Mouse (Mus musculus) midbrain, embryonic 12.5 days (tissue): Measurements from ENCODE around the gene Gpx1. TPM values are rescaled to one million over a fixed set of nuclear protein-coding genes. Genes with fewer than 3 reads are reported as not detected.

Source experiments
- ATAC-seq: fragments of 200-750 bp; cut with Nextera tagmentation; 2 replicates; pipeline ENCODE4 v1.8.0; 2017; ENCODE audit warnings: low read depth, moderate TSS enrichment, moderate library complexity; ENCODE audit not compliant: low FRiP score
- H3K27ac ChIP-seq: fragments of 300-500 bp; sonication (generic); replicated peaks from 2 replicates; pipeline ENCODE4 v1.5.1; 2016; ENCODE audit warnings: mild to moderate bottlenecking
- H3K27me3 ChIP-seq: fragments of 300-500 bp; sonication (generic); 2 replicates; pipeline ENCODE4 v1.6.1; 2016; ENCODE audit warnings: mild to moderate bottlenecking
- H3K36me3 ChIP-seq: fragments of 300-500 bp; sonication (generic); 2 replicates; pipeline ENCODE4 v1.6.1; 2016
- H3K4me1 ChIP-seq: fragments of 300-500 bp; sonication (generic); 2 replicates; pipeline ENCODE4 v1.6.1; 2016
- H3K4me2 ChIP-seq: fragments of 300-500 bp; sonication (generic); replicated peaks from 2 replicates; pipeline ENCODE4 v1.6.1; 2016; ENCODE audit warnings: mild to moderate bottlenecking, moderate library complexity
- H3K4me3 ChIP-seq: fragments of 300-500 bp; sonication (generic); 2 replicates; pipeline ENCODE4 v1.5.1; 2016; ENCODE audit warnings: mild to moderate bottlenecking
- H3K9ac ChIP-seq: fragments of 300-500 bp; sonication (generic); replicated peaks from 2 replicates; pipeline ENCODE4 v1.6.1; 2016; ENCODE audit warnings: mild to moderate bottlenecking, moderate library complexity
- H3K9me3 ChIP-seq: fragments of 300-500 bp; sonication (generic); 2 replicates; pipeline ENCODE4 v1.6.1; 2016; ENCODE audit warnings: mild to moderate bottlenecking
- WGBS: fragments of 180-500 bp; shearing (Covaris S2); methylation state at CpG from one replicate; pipeline ENCODE4 v1.1.7; 2016; 5-methylcytosine and 5-hydroxymethylcytosine counted together
- polyA plus RNA-seq: library from polyadenylated mRNA; unstranded; fragments of >200 nt; fragmentation: Nextera tagmentation; extraction: Ambion mirVana; gene quantifications from 2 replicates; pipeline ENCODE4 v1.2.1, GENCODE M21; 2016

The Gpx1 gene
- polyA plus RNA-seq, 1 experiment from 2014 or later, result 692 TPM

DNA sequence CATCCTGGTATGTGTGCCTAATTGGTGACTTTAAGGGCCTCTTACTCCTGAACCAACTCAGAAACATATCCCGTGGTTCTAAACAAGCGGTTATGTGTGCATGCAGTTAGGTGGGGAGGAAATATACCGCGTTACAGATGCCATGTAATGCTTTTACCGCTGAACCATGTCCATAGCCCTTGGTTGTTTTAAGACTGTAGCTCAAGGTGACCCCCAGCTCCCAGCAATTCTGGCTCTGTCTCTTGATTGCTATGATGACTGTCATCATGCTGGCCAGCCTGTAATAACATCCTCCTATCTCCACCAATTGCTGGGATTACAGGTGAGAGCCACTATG lies 2.4 kb downstream of the Gpx1 start:
- no peak for ATAC-seq
- 88% methylated on average over 5 of the region's 5 CpGs for WGBS
- H3K9ac ChIP-seq, result no peak overlapping the region
- H3K36me3 ChIP-seq, result peaks cover 6% of the 10 kb centered on the region
- H3K27ac ChIP-seq, result no peak overlapping the region; the same call in 1 of the 2 replicates
- H3K4me2 ChIP-seq, result no peak overlapping the region
- peaks cover 19% of the 10 kb centered on the region for H3K4me1 ChIP-seq
- H3K27me3 ChIP-seq, result no peaks in the 10 kb centered on the region
- H3K9me3 ChIP-seq, result no peaks in the 10 kb centered on the region
- no peak overlapping the region for H3K4me3 ChIP-seq

DNA sequence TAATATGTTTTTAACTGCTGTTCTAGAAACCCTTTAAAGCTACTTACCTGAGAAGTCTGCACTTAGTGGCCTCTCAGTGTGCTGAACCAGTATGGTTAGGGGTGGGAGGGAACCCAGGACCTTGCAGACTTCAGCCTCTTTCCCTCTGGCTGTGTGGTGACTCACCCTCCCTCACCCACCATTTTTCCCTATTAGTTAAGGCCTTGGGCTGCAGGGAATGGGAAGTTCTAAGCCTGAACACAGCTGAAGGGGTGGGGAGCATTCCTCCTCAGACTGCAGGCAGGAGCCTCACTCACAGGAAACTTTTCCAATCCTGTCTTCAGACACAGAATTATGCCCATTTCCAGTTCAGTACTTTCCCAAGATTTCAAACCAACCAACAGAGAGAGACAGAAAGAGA lies 3.1 kb downstream of the Gpx1 start:
- H3K9me3 ChIP-seq, result no peaks in the 10 kb centered on the region
- H3K27me3 ChIP-seq, result no peaks in the 10 kb centered on the region
- H3K27ac ChIP-seq, result peak overlapping the region; percentile 10; the same call in 1 of the 2 replicates
- no peak overlapping the region for H3K4me2 ChIP-seq
- H3K4me3 ChIP-seq, result no peak overlapping the region
- 0 out of 2 replicates have a peak, but pooled peaks cover 4% of the 10 kb centered on the region for H3K36me3 ChIP-seq
- H3K4me1 ChIP-seq, result peaks cover 22% of the 10 kb centered on the region
- no peak for ATAC-seq
- H3K9ac ChIP-seq, result no peak overlapping the region

DNA sequence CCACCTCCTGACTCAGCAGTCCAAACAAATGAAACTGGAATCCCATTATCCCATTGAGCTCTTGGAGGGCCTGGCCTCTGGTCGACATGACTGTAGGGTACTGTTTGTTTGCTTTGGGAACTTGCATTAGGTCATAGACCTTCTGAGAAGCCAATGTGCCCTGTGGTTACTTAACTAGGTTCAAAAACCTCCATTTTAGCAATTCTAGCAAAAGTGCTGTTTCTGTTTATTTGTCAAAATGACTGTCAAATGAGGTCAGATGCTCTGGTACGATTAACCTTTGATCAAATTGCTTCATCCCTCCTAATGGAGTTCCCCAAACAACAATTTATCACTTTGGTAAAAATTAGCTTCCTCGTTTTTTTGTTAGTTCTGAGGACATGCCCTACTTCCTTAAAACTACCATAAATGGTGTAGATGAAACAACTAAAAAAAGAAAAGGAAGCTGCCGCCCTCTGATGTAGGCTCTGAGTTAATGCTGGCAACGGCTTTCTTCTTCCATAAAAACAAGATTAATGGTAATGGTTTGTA lies 3.7 kb downstream of the Gpx1 start:
- Histone ChIP-seq H3K36me3 (0 out of 2 replicates have a peak, but pooled peaks cover 4% of the 10 kb centered on the region), H3K4me1 (peaks cover 24% of the 10 kb centered on the region), H3K27ac (peak overlapping the region; percentile 10; the same call in 1 of the 2 replicates), H3K27me3 (no peaks in the 10 kb centered on the region), H3K4me2 (no peak overlapping the region), H3K9me3 (no peaks in the 10 kb centered on the region), H3K4me3 (no peak overlapping the region), H3K9ac (no peak overlapping the region)
- no peak for ATAC-seq
- 64% methylated on average over 5 of the region's 5 CpGs for WGBS

DNA sequence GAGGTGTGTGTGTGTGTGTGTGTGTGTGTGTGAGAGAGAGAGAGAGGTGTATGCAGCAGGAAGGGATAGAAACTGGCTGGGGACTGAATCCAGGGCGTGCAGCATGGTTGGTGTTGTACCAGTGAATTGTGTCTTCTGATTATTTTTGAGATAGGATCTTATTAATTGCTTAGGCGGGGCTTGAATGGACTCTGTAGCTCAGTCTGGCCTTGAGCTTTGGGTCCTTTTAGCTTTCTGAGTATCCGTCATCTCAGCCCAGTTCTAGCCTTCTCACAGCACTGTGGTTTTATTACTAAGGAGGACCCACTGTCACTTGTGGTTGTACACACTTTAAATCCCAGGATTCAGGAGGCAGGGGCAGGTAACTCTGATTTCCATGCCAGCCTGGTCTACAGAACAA lies 4.6 kb downstream of the Gpx1 start:
- Histone ChIP-seq H3K9ac (no peak overlapping the region), H3K36me3 (no peaks in the 10 kb centered on the region), H3K27me3 (no peaks in the 10 kb centered on the region), H3K4me2 (no peak overlapping the region), H3K4me3 (no peak overlapping the region), H3K9me3 (no peaks in the 10 kb centered on the region), H3K27ac (no peak overlapping the region), H3K4me1 (peaks cover 24% of the 10 kb centered on the region)
- no peak for ATAC-seq
- WGBS, result 86% methylated on average over 3 of the region's 3 CpGs

DNA sequence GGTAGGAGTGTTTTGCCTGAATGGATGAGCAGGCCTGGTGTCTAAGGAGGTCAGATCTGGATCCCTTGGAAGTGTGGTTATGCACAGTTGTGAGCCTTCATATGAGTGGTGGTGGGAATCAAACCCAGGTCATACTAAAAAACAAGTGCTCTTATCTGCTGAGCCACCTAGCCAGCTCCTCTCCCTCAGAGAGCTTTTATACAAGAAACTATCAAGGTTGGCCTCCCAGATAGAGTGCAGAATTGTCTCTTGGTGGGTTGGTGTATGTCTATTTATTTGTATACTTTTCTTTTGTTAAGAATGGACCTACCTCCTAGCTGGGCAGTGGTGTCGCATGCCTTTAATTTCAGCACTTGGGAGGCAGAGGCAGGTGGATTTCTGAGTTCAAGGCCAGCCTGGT lies 5.1 kb downstream of the Gpx1 start:
- H3K9ac ChIP-seq, result no peak overlapping the region
- no peaks in the 10 kb centered on the region for H3K27me3 ChIP-seq
- WGBS, result 94% methylated on average over 1 of the region's 1 CpGs
- H3K4me2 ChIP-seq, result no peak overlapping the region
- H3K27ac ChIP-seq, result no peak overlapping the region
- H3K9me3 ChIP-seq, result no peaks in the 10 kb centered on the region
- H3K4me3 ChIP-seq, result no peak overlapping the region
- H3K4me1 ChIP-seq, result peaks cover 24% of the 10 kb centered on the region
- no peaks in the 10 kb centered on the region for H3K36me3 ChIP-seq
- ATAC-seq, result no peak

DNA sequence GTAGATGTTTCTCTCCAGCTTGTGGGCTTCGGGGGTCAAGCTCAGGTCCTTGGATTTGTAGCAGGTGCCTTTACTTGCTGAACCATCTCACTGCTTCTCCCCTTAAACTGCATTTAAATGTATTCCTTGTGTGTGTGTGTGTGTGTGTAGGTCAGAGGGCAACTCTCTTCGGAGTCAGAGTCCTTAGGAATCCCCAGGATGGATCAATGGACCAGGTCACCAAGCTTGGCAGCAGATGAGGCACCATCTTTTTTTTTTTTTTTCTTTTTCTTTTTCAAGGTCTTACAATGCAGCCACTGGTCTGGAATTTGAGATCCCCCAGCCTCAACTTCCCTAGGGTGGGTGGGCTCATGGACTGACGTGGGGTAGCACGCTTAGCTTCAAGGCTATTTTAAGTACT lies 5.8 kb downstream of the Gpx1 start:
- H3K27me3 ChIP-seq, result no peaks in the 10 kb centered on the region
- WGBS, result 84% methylated on average over 4 of the region's 4 CpGs
- H3K36me3 ChIP-seq, result no peaks in the 10 kb centered on the region
- no peak overlapping the region for H3K9ac ChIP-seq
- no peak overlapping the region for H3K27ac ChIP-seq
- H3K4me1 ChIP-seq, result peaks cover 28% of the 10 kb centered on the region
- no peak for ATAC-seq
- H3K4me2 ChIP-seq, result no peak overlapping the region
- H3K9me3 ChIP-seq, result no peaks in the 10 kb centered on the region
- H3K4me3 ChIP-seq, result no peak overlapping the region

DNA sequence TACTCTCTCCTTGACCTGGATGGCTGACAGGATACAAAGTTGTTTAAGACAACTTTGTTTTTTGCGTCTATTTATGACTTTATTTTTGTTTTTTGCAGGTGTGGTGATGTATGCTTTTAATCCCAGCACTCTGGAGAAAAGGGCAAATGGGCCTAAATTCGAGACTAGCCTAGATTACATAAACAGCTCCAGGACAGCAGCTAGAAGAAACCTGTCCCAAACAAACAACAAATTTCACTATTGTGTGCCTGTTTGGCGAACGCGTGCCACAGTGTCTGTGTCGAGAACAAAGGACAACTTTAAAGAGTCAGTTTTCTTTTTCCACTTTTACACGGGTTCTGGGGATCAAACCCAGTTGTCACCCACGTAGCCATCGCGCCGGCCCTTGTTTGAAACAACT lies 8.3 kb downstream of the Gpx1 start:
- Histone ChIP-seq H3K9ac (peak overlapping the region; percentile 92), H3K4me2 (peak overlapping the region; percentile 86), H3K9me3 (no peaks in the 10 kb centered on the region), H3K27ac (peak overlapping the region; percentile 94), H3K4me1 (peaks cover 18% of the 10 kb centered on the region), H3K27me3 (no peaks in the 10 kb centered on the region), H3K4me3 (peak overlapping the region; percentile 77), H3K36me3 (peaks cover 23% of the 10 kb centered on the region)
- 9% methylated on average over 11 of the region's 11 CpGs for WGBS
- no peak for ATAC-seq

DNA sequence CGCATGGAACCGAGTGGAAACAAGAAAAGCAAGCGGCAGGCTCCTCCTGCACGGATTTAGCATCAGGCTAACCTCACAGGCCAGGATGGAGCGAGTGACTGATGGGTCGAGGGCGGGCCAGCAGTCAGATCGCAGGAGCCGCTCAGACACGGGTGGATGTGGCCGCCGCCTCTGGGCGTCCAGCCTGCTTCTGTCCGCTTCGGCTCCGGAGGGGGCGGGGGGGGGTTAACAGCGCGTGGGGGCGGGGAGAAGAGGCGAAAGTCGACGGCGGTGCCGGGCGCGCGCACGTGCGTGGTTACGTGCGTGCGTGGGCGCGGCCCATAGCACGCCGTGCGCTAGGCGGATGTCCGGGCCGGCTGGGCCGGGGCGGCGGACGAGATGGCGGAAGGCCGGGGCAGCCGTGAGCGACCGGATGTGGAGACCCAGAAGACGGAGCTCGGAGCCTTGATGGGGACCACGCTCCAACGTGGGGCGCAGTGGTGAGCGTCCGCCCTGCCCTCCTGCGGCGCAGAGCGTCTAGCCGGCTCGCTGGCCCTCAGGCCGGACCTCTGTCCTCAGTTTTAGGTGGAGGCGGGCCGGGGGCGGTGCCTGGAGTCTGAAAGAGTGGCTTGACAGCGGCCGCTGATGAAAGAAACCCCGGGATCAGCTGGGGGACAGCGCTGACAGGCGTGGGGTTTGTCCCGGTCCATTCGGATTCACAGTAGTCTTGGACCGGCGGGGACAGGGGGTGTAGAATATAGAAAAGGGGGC lies 9.0 kb downstream of the Gpx1 start, which contains the start of gene Usp4:
Gene Usp4, plus strand, starts transcription at position 314 of the 750 bp plus-strand sequence.
- Histone ChIP-seq H3K4me2 (peak within 1 kb of the TSS; percentile 86), H3K27ac (peak within 1 kb of the TSS; percentile 94), H3K9ac (peak within 1 kb of the TSS; percentile 92), H3K4me1 (peaks cover 18% of the 10 kb centered on the region), H3K4me3 (peak within 1 kb of the TSS; percentile 77), H3K27me3 (no peaks in the 10 kb centered on the region), H3K36me3 (peaks cover 30% of the 10 kb centered on the region), H3K9me3 (no peaks in the 10 kb centered on the region)
- WGBS, result under 1% methylated on average over 74 of the region's 75 CpGs
- ATAC-seq, result peak; percentile 96

DNA sequence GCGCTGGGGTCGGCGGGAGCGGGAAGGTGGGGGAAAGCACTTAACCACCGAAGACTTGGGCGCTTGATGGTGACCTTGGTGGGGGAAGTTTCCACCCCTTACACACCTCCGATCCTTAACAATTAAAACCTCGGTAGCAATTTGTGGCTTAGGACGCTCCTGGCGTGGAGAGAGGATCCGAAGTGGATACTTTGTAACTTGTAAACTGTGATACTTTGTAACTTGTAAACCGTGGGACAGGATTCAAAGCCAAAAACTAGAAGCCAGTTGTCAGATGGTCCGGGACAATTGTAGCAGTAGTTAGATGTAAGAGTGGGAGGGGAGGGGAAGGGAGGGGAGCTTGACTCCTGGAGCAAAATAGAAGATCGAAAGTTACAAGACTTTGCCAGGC lies 9.6 kb downstream of the Gpx1 start:
- Histone ChIP-seq H3K9me3 (no peaks in the 10 kb centered on the region), H3K9ac (peak overlapping the region; percentile 92), H3K4me3 (peak overlapping the region; percentile 77), H3K4me1 (peaks cover 18% of the 10 kb centered on the region), H3K36me3 (peaks cover 36% of the 10 kb centered on the region), H3K27me3 (no peaks in the 10 kb centered on the region), H3K4me2 (peak overlapping the region; percentile 86), H3K27ac (peak overlapping the region; percentile 94; the same call in 1 of the 2 replicates)
- no peak for ATAC-seq
- 9% methylated on average over 14 of the region's 14 CpGs for WGBS

DNA sequence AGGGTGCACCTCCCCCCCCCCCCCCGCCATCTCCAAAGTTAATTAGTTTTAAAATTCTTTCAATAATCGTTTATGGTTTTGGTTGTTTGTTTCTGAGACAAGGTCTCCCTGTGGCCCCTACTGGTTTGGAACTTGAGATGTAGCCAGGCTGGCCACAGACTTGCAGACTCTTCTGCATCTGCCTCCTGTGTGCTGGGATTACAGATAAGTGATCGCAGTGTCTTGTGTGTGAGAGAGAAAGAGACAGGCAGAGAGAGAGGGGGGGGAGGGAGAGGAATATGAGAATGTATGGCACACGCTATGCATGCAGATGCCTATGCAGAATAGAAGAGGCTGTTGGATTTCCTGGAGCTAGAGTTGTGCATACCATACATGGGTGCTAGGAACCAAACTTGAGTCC lies 11.0 kb downstream of the Gpx1 start:
- H3K4me2 ChIP-seq, result no peak overlapping the region
- peaks cover 50% of the 10 kb centered on the region for H3K36me3 ChIP-seq
- WGBS, result 93% methylated on average over 4 of the region's 4 CpGs

DNA sequence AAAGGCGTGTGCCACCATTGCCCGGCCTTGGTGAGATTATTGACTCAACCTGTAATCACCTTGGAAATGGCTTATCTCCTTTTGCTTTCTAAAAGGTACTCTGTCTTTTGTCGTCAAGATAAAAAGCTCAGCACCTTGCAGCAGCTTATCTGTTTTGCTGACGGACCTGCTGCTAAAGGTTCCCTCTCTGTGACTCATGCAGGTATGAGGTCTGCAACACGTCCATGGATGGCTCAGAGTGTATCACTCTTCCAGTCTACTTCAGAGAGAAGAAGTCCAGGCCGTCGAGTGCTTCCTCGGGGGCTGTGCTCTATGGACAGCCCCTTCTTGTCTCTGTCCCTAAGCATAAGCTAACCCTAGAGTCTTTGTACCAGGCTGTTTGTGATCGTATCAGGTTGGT lies 39.5 kb downstream of the Gpx1 start:
- Histone ChIP-seq H3K4me3 (no peak overlapping the region), H3K27me3 (no peaks in the 10 kb centered on the region), H3K4me2 (no peak overlapping the region), H3K4me1 (no peaks in the 10 kb centered on the region), H3K36me3 (peaks cover 88% of the 10 kb centered on the region), H3K9me3 (no peaks in the 10 kb centered on the region), H3K9ac (no peak overlapping the region), H3K27ac (no peak overlapping the region)
- WGBS, result 95% methylated on average over 9 of the region's 9 CpGs
- ATAC-seq, result no peak

More for the DNA sequence above, 11.0 kb downstream of the Gpx1 start:
- Histone ChIP-seq H3K9ac (no peak overlapping the region), H3K9me3 (no peaks in the 10 kb centered on the region), H3K27me3 (no peaks in the 10 kb centered on the region), H3K4me3 (no peak overlapping the region), H3K4me1 (peaks cover 18% of the 10 kb centered on the region), H3K27ac (no peak overlapping the region)
- no peak for ATAC-seq

DNA sequence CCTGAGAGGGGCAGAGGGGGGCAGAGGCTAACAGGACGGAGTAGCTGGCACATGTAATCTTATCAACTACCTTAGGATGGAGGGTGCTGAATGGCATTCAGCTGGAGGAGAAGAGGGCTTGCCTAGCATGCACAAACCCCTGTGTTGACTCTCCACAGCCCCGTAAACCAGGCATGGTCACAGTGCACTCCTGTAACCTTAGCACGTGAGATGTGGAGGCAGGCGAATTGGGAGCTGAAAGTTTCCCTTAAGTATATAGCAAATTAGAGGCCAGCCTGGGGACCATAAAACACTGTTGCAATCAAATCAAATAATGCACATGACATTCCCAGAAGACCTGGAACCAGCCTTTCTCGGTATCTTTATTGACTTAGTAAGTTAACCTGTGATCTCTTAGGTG lies 40.0 kb downstream of the Gpx1 start:
- H3K4me3 ChIP-seq, result no peak overlapping the region

More for the DNA sequence above, 40.0 kb downstream of the Gpx1 start:
- ATAC-seq, result no peak
- H3K4me1 ChIP-seq, result no peaks in the 10 kb centered on the region
- H3K9ac ChIP-seq, result no peak overlapping the region
- 95% methylated on average over 5 of the region's 5 CpGs for whole genome bisulfite sequencing
- H3K36me3 ChIP-seq, result peaks cover 88% of the 10 kb centered on the region
- no peak overlapping the region for H3K4me2 ChIP-seq
- H3K27me3 ChIP-seq, result no peaks in the 10 kb centered on the region
- no peaks in the 10 kb centered on the region for H3K9me3 ChIP-seq
- no peak overlapping the region for H3K27ac ChIP-seq
